Mouse (Mus musculus): Measurements from ENCODE around the gene Ocel1. TPM values are rescaled to one million over a fixed set of nuclear protein-coding genes. Genes with fewer than 3 reads are reported as not detected.
"Not testable (repeated sequence)": the region's sequence is repeated elsewhere in the genome, so short reads cannot be mapped to it uniquely, and the experiment has no call there.

The Ocel1 gene
- total and polyA plus RNA-seq, 3 experiments = 4.8 to 7.4 (median 7.1) TPM

- in situ Hi-C loops (cut with MboI; ENCODE audit: low pct_ligation_motif_present, low pct_unique_long_range_greater_than_20kb, low sequenced_read_pairs); H3K27me3 ChIP-seq (replicated peaks): not testable (repeated sequence)
Observed at GRCm38 (mm10) chr8:71337834-71338233, 33.3 kb upstream of the Ocel1 start.

GRCm38 (mm10) chr8:71340625-71341024 is 30.5 kb upstream of the Ocel1 start:
- dilution Hi-C loops (cut with MboI; ENCODE audit: extremely low pct_ligation_motif_present, extremely low pct_unique_long_range_greater_than_20kb, low sequenced_read_pairs) = no loop called here
- in situ Hi-C loops (cut with MboI; ENCODE audit: low pct_ligation_motif_present, low pct_unique_long_range_greater_than_20kb, low sequenced_read_pairs) = no loop called here
- TF ChIP-seq IRF4 (IDR thresholded peaks at IDR 0.05; ENCODE audit: low read depth, low read length) = no peak
- TF ChIP-seq TBP (conservative IDR thresholded peaks at IDR 0.05; ENCODE audit: low read depth, low read length) = no peak
- no peak for TF ChIP-seq POLR2AphosphoS2 (IDR thresholded peaks at IDR 0.05; ENCODE audit: low read depth, low read length)
- no peak for TF ChIP-seq POLR2A (IDR thresholded peaks at IDR 0.05; ENCODE audit: low read depth, low read length)
- TF ChIP-seq HCFC1 (IDR thresholded peaks at IDR 0.05; ENCODE audit: low read depth, low read length) = no peak
- no peak for TF ChIP-seq E2F4 (IDR thresholded peaks at IDR 0.05; ENCODE audit: insufficient replicate concordance, low read depth, low read length)
- TF ChIP-seq USF1 (IDR thresholded peaks at IDR 0.05; ENCODE audit: low read depth, low read length) = no peak
- no peak for TF ChIP-seq JUN (IDR thresholded peaks at IDR 0.05; ENCODE audit: insufficient read depth, low read depth, low read length)
- TF ChIP-seq MAFK (IDR thresholded peaks at IDR 0.05; ENCODE audit: insufficient replicate concordance, low read length) = no peak
- no peak for TF ChIP-seq RCOR1 (conservative IDR thresholded peaks at IDR 0.05; ENCODE audit: low read depth, low read length)
- no peak for TF ChIP-seq ZC3H11A (IDR thresholded peaks at IDR 0.05; ENCODE audit: low read depth, low read length)
- peak; percentile 59 for TF ChIP-seq SMC3 (IDR thresholded peaks at IDR 0.05; ENCODE audit: low read depth, low read length)
- peak; percentile 32 to 80; a peak in 3 of 4 replicates for TF ChIP-seq CTCF (conservative IDR thresholded peaks at IDR 0.05 in 1 of 2, IDR thresholded peaks at IDR 0.05 in 1 of 2; ENCODE audit: low read depth in 2 of 2, low read length in 2 of 2)
- peak; percentile 74 for TF ChIP-seq RAD21 (IDR thresholded peaks at IDR 0.05; ENCODE audit: low read depth, low read length)
- no peak for TF ChIP-seq ELF1 (IDR thresholded peaks at IDR 0.05; ENCODE audit: low read depth, low read length)
- Histone ChIP-seq H3K36me3 (replicated peaks in 1 of 2; ENCODE audit: control insufficient read depth in 1 of 2, insufficient read depth in 1 of 2, low read length in 1 of 2) (peaks cover 40 to 82% of the 10 kb centered on the region in 2 experiments), H3K4me2 (ENCODE audit: insufficient read depth, low read depth, poor library complexity, severe bottlenecking) (no peak overlapping the region), H3K27ac (ENCODE audit: insufficient read depth, low read depth) (no peak overlapping the region), H3K4me1 (ENCODE audit: control insufficient read depth in 1 of 2, insufficient read depth in 2 of 2) (peaks cover 27 to 47% of the 10 kb centered on the region in 2 experiments), H3K9ac (ENCODE audit: insufficient read depth, low read depth) (no peak overlapping the region), H3K4me3 (replicated peaks in 1 of 3; ENCODE audit: low read depth in 2 of 3, low read length in 2 of 3, poor library complexity in 1 of 3) (no peak overlapping the region), H3K79me2 (replicated peaks; ENCODE audit: control insufficient read depth, extremely low read depth, insufficient read depth, poor library complexity, severe bottlenecking) (no peaks in the 10 kb centered on the region), H3K27me3 (replicated peaks) (no peaks in the 10 kb centered on the region), H3K9me3 (replicated peaks; ENCODE audit: low read length) (no peaks in the 10 kb centered on the region)
- peak; percentile 56 for DNase-seq (ENCODE audit: extremely low read depth)

More at GRCm38 (mm10) chr8:71337834-71338233, 33.3 kb upstream of the Ocel1 start:
- H3K4me1 ChIP-seq (ENCODE audit: control insufficient read depth in 1 of 2, insufficient read depth in 2 of 2) = peaks cover 27 to 48% of the 10 kb centered on the region in 2 experiments
- H3K9ac ChIP-seq (ENCODE audit: insufficient read depth, low read depth); H3K27ac ChIP-seq (ENCODE audit: insufficient read depth, low read depth); dilution Hi-C loops (cut with MboI; ENCODE audit: extremely low pct_ligation_motif_present, extremely low pct_unique_long_range_greater_than_20kb, low sequenced_read_pairs); H3K4me3 ChIP-seq (replicated peaks in 1 of 3; ENCODE audit: low read depth in 2 of 3, low read length in 2 of 3, poor library complexity in 1 of 3); H3K79me2 ChIP-seq (replicated peaks; ENCODE audit: control insufficient read depth, extremely low read depth, insufficient read depth, poor library complexity, severe bottlenecking); H3K9me3 ChIP-seq (replicated peaks; ENCODE audit: low read length): not testable (repeated sequence)
- 0 out of 2 replicates have a peak overlapping the region, but pooled peaks have one; percentile 11 for H3K4me2 ChIP-seq (ENCODE audit: insufficient read depth, low read depth, poor library complexity, severe bottlenecking)
- peaks cover 31 to 74% of the 10 kb centered on the region in 2 experiments for H3K36me3 ChIP-seq (replicated peaks in 1 of 2; ENCODE audit: control insufficient read depth in 1 of 2, insufficient read depth in 1 of 2, low read length in 1 of 2)
- peak; percentile 50 for DNase-seq (ENCODE audit: extremely low read depth)
- TF ChIP-seq BHLHE40 (IDR thresholded peaks at IDR 0.05; ENCODE audit: low read depth, low read length) = peak; percentile 17; the same call in 1 of the 2 replicates
- TF ChIP-seq IRF4 (IDR thresholded peaks at IDR 0.05; ENCODE audit: low read depth, low read length) = peak; percentile 64
- peak; percentile 37; the same call in 1 of the 2 replicates for TF ChIP-seq ETS1 (conservative IDR thresholded peaks at IDR 0.05; ENCODE audit: low read depth, low read length)
- peak; percentile 43 for TF ChIP-seq EP300 (IDR thresholded peaks at IDR 0.05; ENCODE audit: low read length)
